Mouse (Mus musculus) ES-CJ7 (cell line): ENCODE results near the gene Ccr1l1.
"Not testable (repeated sequence)": the region's sequence is repeated elsewhere in the genome, so short reads cannot be mapped to it uniquely, and the experiment has no call there.

Experiments
- DNase-seq: peaks from one replicate; pipeline ENCODE4 v3.0.0; 2011; ENCODE audit warnings: low read depth, low spot score

The Ccr1l1 gene

DNA sequence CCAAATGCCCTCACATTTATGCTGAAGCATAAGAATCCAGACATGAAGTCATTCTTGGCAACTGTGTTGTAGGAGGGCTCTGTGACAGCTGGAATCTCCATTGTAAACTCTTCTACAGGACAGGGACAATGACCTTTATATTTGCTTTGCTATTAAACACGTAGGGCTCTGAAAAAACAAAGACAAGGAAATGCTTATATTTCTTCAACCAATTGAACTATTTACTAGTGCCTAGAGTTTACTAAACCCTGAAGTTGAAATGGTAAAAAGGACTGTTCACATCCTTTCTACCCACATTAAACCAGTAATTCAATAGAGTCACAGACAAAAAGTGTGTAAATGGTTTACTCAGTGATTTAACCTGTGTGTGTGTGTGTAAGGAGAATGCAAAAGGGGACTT, at the start of gene Ccr1l1:
Gene Ccr1l1 (minus strand): TSS at position 101 of the 400 bp plus-strand sequence.
- no peak for DNase-seq

DNA sequence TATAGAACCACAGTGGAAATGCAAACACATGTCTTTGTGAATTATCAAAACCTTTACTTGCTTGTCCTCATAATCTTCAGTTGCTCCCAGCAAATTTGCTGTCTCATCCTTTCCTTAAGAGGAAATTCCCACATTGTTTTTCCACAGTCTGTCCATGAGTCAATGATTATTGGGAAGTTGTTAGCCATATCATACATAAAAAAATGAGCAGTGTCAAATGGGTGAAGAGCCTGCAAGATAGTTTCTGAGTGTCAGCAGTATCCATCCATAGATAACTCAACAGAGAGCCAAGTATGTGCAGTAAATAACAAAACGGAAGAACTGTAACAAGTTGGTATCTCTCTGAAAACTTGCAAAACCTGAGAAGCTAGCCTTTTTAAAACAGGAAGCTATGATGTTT, 43.5 kb upstream of the Ccr1l1 start, which contains the start of gene Ccr3:
Gene Ccr3 (plus strand): TSS at position 301 of the 400 bp plus-strand sequence.
- DNase-seq, result no peak

- no peak for DNase-seq
These were observed 41.7 kb upstream of the Ccr1l1 start for GRCm38 (mm10) chr9:124019887-124020286.

- no peak for DNase-seq
These were observed 37.8 kb upstream of the Ccr1l1 start for GRCm38 (mm10) chr9:124016048-124016447.

DNA sequence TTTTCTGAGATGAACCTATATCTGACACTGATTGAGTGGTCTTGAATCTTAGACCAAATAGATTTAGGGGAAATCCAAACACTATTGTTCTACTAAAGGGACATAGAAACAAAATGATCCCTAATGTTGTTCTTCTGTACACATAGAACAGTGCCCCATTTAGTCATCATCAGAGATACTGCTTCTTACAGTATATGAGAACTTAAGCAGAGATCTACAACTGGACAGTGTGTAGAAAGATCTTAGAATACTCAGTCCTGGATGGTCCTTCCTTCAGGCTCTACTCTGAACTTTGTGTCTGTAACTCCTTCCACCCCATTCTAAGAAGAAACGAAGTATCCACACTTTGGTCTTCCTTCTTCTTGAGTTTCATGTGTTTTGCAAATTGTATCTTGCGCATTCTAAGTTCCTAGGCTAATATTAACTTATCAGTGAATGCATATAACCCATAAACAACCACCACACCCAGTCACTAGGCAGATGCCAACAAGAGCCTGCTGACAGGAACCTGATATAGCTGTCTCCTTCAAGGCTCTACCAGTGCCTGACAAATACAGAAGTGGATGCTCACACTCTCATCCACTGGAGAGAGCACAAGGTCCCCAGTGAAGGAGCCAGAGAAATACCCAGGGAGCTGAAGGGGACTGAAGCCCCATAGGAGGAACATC, 36.9 kb upstream of the Ccr1l1 start:
- no peak for DNase-seq

DNA sequence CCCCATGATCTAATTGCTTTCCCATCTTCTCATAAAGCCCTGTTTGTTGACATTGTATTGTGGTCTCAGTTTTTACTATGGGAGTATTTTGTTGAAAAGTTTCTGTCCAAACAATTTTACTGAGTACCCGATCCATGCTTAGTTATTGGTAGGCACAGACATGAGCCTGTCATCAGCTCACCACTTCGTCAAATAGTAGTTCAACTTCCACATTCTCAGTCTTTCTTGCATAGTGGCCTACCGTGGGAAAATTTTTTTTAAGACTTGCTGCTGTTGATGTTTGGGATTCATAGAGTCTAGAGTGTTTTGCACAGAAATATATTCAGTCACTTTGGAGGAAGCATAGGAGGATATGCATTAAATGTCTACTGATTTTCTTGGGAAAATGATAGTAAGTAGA, 35.1 kb upstream of the Ccr1l1 start:
- no peak for DNase-seq

GRCm38 (mm10) chr9:124012691-124013090, 34.5 kb upstream of the Ccr1l1 start:
- DNase-seq, result no peak

GRCm38 (mm10) chr9:123999784-124000183, 21.6 kb upstream of the Ccr1l1 start:
- no peak for DNase-seq

DNA sequence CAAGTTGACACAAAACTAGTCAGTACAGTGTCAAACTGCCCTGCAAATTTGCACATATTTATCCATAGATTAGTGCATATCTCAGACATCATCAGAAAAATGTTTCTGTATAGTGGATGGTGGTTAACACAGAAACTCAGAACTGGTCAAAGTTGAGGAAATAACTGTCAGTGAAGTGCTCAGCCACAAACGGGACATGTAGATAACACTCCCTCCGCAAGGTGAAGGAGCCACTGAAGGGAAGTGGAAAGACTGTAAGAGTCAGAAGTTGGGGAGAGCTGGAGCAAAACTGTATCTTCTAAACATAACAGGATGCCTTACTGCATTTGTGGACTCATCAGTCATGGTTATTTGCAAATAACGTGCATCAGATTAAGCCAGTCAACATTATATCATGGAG, 19.5 kb upstream of the Ccr1l1 start:
- no peak for DNase-seq

DNA sequence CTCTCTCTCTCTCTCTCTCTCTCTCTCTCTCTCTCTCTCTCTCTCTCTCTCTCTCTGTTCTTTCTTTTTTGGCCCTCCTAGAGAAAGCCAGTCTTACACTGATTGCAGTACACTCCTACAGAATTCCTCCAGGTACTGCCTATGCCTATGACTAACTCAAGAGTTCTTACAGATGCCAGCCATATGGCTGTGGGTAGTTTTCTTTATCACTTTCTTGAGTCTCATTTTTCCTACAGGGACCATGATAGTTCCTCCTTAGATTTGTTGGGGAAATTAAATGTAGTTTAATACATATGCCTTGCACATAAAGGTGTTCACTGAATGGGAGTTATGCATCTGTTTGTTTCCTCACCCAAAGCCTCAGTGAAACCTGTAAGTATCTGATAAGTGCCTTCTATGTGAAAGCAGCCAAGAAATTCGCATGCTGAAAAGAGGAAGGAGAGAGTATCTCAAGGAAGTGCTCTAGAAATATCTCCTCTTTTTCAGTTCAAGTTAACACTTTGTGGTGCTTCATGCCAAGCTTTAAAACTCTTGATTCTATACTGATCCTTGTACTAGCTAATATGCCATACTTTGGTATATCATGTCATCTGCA, 13.2 kb upstream of the Ccr1l1 start:
- no peak for DNase-seq

GRCm38 (mm10) chr9:123989671-123990070, 11.5 kb upstream of the Ccr1l1 start:
- no peak for DNase-seq

- DNase-seq, result no peak
These were observed 8.0 kb upstream of the Ccr1l1 start for GRCm38 (mm10) chr9:123986217-123986616.

- DNase-seq, result no peak
These were observed 6.7 kb upstream of the Ccr1l1 start for GRCm38 (mm10) chr9:123984943-123985342.

- no peak for DNase-seq
These were observed 4.5 kb upstream of the Ccr1l1 start for GRCm38 (mm10) chr9:123982720-123983119.

DNA sequence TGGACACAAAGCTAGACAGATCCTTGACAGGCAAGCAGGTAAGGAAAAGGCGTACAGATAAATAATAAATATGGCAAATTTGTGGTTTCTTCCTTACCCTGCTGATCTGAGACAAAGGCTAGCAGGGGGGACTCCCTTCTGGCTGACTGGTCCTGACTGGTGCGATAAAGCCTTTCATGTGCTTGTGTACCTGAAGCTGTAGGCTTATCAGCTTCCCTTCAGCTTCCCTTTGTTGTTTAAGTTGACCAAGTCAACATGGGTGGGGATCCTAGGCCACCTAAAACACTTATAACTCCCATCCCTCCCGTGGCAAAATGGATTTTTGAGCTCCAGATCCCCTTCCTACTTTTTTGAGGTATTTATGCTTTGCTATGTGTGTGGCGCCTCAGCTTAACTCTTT, 3.7 kb upstream of the Ccr1l1 start:
- DNase-seq, result no peak

DNA sequence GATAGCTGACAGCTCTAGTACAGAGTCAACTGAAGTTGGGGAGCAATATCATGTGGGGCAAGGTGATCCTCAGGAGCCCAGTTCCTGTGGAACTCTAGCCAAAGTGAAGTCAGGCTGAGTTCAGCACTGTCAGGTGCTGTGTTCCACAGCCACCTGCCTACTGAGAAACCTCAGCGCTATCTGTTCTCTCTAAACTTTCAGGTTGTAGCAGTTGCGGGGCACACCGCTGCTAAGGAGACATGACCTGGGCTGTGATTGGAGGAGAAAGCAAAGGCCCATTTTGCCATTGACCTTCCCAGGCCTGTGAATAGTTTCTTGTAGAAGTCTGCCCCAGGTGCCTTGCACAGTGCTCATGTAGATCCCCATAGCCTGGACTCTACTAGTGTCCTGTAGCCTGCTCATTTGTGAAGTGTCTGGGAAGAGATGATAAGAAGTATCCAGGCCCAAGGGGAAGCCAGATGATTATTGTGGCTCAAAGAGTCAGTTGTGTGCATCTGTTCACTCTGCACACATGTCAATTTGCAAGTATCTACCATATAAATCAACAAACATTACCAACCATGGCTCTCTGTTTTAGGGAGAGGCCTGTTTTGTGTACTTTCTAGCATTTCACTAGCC, 2.8 kb upstream of the Ccr1l1 start:
- DNase-seq, result not testable (repeated sequence)

GRCm38 (mm10) chr9:123976876-123977663, 1.1 kb downstream of the Ccr1l1 start:
- peak; percentile 6 for DNase-seq

- DNase-seq, result no peak
These were observed 2.6 kb downstream of the Ccr1l1 start for GRCm38 (mm10) chr9:123975630-123976029.

DNA sequence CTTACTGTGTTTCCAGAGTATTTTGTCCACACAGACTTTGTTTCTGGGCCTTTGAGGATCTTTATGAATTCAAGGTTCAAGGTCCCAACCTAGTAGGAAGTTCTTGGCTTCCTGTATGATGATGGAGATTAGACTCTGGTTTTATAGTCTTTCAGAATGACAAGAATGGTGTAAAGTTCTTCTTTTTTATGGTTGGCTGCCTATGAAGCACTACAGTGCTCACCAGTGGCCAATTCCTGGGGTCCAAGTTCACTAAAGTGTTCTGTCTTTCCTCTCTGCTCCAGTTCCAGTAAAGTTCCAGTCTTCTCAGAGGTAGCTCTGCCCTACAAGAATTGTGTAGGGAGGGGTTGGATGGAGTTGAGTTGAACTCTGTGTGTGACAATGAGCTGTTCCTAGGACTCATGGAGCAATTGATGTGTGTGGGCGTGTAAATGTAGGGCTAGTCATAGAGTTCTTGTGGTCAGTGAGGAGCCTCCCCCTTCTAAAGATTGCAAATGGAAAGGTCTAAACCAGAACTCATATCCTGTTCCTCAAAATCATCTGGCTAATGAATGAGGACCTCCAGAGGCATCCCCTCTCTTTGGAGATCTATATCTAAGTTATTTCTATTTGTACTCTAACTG, 9.8 kb downstream of the Ccr1l1 start, which contains the start of gene Ccr1:
Gene Ccr1 (minus strand): TSS at position 403 of the 623 bp plus-strand sequence.
- no peak for DNase-seq

DNA sequence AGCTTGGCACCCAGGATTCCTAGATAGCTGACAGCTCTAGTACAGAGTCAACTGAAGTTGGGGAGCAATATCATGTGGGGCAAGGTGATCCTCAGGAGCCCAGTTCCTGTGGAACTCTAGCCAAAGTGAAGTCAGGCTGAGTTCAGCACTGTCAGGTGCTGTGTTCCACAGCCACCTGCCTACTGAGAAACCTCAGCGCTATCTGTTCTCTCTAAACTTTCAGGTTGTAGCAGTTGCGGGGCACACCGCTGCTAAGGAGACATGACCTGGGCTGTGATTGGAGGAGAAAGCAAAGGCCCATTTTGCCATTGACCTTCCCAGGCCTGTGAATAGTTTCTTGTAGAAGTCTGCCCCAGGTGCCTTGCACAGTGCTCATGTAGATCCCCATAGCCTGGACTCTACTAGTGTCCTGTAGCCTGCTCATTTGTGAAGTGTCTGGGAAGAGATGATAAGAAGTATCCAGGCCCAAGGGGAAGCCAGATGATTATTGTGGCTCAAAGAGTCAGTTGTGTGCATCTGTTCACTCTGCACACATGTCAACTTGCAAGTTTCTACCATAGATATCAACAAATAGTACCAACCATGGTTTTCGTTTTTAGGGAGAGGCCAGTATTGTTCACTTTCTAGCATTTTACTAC, 11.2 kb downstream of the Ccr1l1 start:
- not testable (repeated sequence) for DNase-seq

DNA sequence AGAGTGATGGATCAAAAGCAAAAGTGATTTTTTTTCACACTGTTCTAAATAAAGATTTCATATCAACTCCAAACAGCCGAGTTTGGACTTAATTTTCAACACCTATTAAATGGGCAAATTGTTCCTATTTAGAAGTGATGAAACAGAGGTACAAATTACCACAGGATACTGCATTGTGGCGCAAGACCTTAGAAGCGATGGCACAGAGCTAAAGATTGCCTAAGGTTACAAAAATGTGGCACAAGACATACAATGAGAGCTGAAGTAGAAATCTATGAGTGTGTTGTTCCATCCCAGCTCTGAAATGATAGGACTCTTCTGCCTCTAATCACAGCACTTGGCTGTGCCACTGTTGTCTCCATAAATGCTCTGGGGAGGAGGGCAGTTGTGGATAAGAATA, 13.4 kb downstream of the Ccr1l1 start:
- no peak for DNase-seq
